Mouse (Mus musculus) heart, embryonic 13.5 days (tissue): ENCODE measurements around the gene Dusp7. TPM values are rescaled to one million over a fixed set of nuclear protein-coding genes. Genes with fewer than 3 reads are reported as not detected.

Experiments
- ATAC-seq: fragments of 200-750 bp; cut with Nextera tagmentation; 2 replicates; pipeline ENCODE4 v1.8.0; 2017; ENCODE audit warnings: moderate TSS enrichment; ENCODE audit not compliant: insufficient number of reproducible peaks, low FRiP score, low TSS enrichment; ENCODE audit errors: extremely low read depth
- H3K27ac ChIP-seq: fragments of 300-500 bp; sonication (generic); replicated peaks from 2 replicates; pipeline ENCODE4 v1.5.1; 2015; ENCODE audit warnings: moderate library complexity, mild to moderate bottlenecking, inconsistent platforms
- H3K27me3 ChIP-seq: fragments of 300-500 bp; sonication (generic); replicated peaks from 2 replicates; pipeline ENCODE4 v1.6.1; 2015; ENCODE audit warnings: mild to moderate bottlenecking, inconsistent platforms
- H3K36me3 ChIP-seq: fragments of 300-500 bp; sonication (generic); 2 replicates; pipeline ENCODE4 v1.6.1; 2015; ENCODE audit warnings: mild to moderate bottlenecking, inconsistent platforms
- H3K4me1 ChIP-seq: fragments of 300-500 bp; sonication (generic); 2 replicates; pipeline ENCODE4 v1.6.1; 2015; ENCODE audit warnings: inconsistent platforms
- H3K4me2 ChIP-seq: fragments of 300-500 bp; sonication (generic); 2 replicates; pipeline ENCODE4 v1.6.1; 2015; ENCODE audit warnings: inconsistent platforms, mild to moderate bottlenecking, moderate library complexity
- H3K4me3 ChIP-seq: fragments of 300-500 bp; sonication (generic); 2 replicates; pipeline ENCODE4 v1.5.1; 2015; ENCODE audit warnings: moderate library complexity, mild to moderate bottlenecking, inconsistent platforms
- H3K9ac ChIP-seq: fragments of 300-500 bp; sonication (generic); 2 replicates; pipeline ENCODE4 v1.6.1; 2015; ENCODE audit warnings: inconsistent platforms, mild to moderate bottlenecking, moderate library complexity
- H3K9me3 ChIP-seq: fragments of 300-500 bp; sonication (generic); 2 replicates; pipeline ENCODE4 v1.6.1; 2016; ENCODE audit warnings: inconsistent platforms
- WGBS: fragments of 180-500 bp; shearing (Covaris S2); methylation state at CpG from one replicate; pipeline ENCODE4 v1.1.7; 2015; ENCODE audit warnings: mixed read lengths; 5-methylcytosine and 5-hydroxymethylcytosine counted together
- polyA plus RNA-seq: library from polyadenylated mRNA; unstranded; fragments of >200 nt; fragmentation: Nextera tagmentation; extraction: Ambion mirVana; gene quantifications from 2 replicates; pipeline ENCODE4 v1.2.1, GENCODE M21; 2015

The Dusp7 gene
- polyA plus RNA-seq, 1 experiment from 2014 or later, result 8.6 TPM

DNA sequence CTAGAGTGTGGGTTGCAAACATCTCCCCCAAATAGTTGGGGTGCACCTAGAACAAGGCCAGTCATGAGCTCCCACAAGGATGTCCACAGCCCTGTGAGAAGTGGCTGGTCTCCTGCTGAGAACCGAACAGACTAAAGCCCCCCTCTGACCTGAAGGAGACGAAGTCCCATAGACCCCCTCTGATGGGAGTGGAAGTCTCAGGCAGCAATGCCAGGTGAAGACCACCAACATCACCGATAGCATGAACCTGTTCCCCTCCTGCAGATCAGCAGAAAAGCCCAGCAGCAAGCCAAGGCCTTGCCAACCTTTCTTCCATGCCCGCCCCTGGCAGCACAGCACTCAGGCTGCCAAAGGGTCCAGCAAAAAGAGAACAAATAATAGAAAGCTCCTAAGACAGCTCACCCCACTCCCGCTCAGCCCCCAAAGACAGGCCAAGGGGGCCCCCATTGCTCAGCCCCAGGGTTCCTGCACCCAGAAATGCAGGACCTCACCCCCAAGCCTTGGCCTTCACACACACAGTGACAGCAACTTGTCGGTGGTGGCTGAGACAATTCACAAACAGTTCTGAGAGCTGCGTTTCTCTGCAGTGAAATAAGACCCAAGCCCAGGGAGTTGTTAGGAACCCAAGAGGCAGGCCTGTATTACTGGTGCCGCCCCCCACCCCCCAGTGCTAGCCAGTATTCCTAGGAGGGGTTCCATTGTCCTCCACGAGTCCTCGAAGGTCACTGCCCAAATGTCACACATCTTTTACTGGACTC is 13.0 kb upstream of the Dusp7 start:
- peak overlapping the region; percentile 21; the same call in 1 of the 2 replicates for H3K27ac ChIP-seq
- H3K4me2 ChIP-seq, result no peak overlapping the region
- H3K27me3 ChIP-seq, result no peaks in the 10 kb centered on the region
- H3K36me3 ChIP-seq, result no peaks in the 10 kb centered on the region
- ATAC-seq, result no peak
- H3K4me1 ChIP-seq, result peaks cover 44% of the 10 kb centered on the region
- H3K9ac ChIP-seq, result no peak overlapping the region
- H3K9me3 ChIP-seq, result no peaks in the 10 kb centered on the region
- 73% methylated on average over 10 of the region's 10 CpGs for WGBS
- no peak overlapping the region for H3K4me3 ChIP-seq

DNA sequence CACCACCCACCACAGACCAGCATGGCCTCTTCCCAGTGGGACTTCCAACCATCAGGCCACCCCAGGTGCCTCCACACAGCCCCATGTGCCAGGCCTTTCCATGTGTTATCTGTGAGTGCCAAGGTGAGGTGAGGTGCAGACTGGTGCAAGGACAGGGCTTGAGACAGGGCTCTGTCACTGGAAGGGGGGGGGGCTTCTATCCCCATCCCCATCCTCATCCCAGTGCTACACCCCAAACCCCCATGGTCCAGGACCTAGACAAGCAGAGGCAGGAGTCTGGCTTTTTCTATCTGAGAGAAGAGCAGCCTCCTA is 12.5 kb upstream of the Dusp7 start:
- H3K27ac ChIP-seq, result peak overlapping the region; percentile 21
- no peaks in the 10 kb centered on the region for H3K27me3 ChIP-seq
- no peaks in the 10 kb centered on the region for H3K36me3 ChIP-seq
- H3K4me2 ChIP-seq, result no peak overlapping the region
- H3K4me3 ChIP-seq, result no peak overlapping the region
- ATAC-seq, result peak; percentile 34; the same call in 1 of the 2 replicates
- no peaks in the 10 kb centered on the region for H3K9me3 ChIP-seq
- H3K9ac ChIP-seq, result no peak overlapping the region
- H3K4me1 ChIP-seq, result peaks cover 44% of the 10 kb centered on the region

DNA sequence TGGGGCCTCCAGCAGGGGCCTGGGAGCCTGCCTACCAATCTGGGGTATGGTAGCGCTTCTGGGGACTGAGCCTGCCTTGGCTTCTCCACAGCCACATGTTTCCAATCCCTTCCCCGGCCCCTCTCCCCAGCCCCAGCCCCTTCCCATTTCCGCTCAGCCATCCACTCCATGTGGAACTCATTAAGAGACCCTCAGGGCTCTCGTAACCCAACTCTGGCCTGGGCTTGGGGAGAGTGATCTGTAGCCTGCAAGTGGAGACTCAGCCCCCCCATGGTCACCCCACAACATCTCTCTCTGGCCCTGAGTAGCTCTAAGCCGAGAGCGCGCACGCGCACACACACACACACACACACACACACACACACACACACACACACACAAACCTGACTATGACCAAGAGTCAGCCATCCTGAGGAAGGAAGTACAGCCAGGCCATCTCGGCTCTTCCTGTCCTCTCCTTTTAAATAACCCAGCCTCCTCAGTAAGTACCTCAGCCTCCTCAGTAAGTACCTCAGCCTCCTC is 12.0 kb upstream of the Dusp7 start:
- no peak overlapping the region for H3K4me3 ChIP-seq
- 62% methylated on average over 10 of the region's 10 CpGs for WGBS
- ATAC-seq, result no peak; the same call in 1 of the 2 replicates
- 0 out of 2 replicates have a peak overlapping the region, but pooled peaks have one; percentile 21 for H3K27ac ChIP-seq
- H3K27me3 ChIP-seq, result no peaks in the 10 kb centered on the region
- H3K4me1 ChIP-seq, result peaks cover 43% of the 10 kb centered on the region
- H3K4me2 ChIP-seq, result no peak overlapping the region
- no peaks in the 10 kb centered on the region for H3K36me3 ChIP-seq
- no peaks in the 10 kb centered on the region for H3K9me3 ChIP-seq
- H3K9ac ChIP-seq, result no peak overlapping the region

- Histone ChIP-seq H3K27me3 (no peaks in the 10 kb centered on the region), H3K4me1 (peaks cover 36% of the 10 kb centered on the region), H3K36me3 (no peaks in the 10 kb centered on the region), H3K9me3 (no peaks in the 10 kb centered on the region), H3K27ac (no peak overlapping the region), H3K4me3 (no peak overlapping the region), H3K4me2 (no peak overlapping the region), H3K9ac (no peak overlapping the region)
- no peak for ATAC-seq
- 62% methylated on average over 3 of the region's 3 CpGs for WGBS
Observed at GRCm38 (mm10) chr9:106357167-106357566, 11.3 kb upstream of the Dusp7 start.

- Histone ChIP-seq H3K4me3 (no peak overlapping the region), H3K9me3 (no peaks in the 10 kb centered on the region), H3K4me1 (peaks cover 19% of the 10 kb centered on the region), H3K9ac (no peak overlapping the region), H3K27ac (no peak overlapping the region), H3K27me3 (no peaks in the 10 kb centered on the region), H3K36me3 (no peaks in the 10 kb centered on the region), H3K4me2 (no peak overlapping the region)
- 67% methylated on average over 6 of the region's 6 CpGs for WGBS
- ATAC-seq, result no peak
Observed at GRCm38 (mm10) chr9:106359297-106359696, 9.1 kb upstream of the Dusp7 start.

- Histone ChIP-seq H3K27ac (no peak overlapping the region), H3K4me3 (no peak overlapping the region)
- no peak for ATAC-seq
Observed at GRCm38 (mm10) chr9:106361140-106361539, 7.3 kb upstream of the Dusp7 start.

DNA sequence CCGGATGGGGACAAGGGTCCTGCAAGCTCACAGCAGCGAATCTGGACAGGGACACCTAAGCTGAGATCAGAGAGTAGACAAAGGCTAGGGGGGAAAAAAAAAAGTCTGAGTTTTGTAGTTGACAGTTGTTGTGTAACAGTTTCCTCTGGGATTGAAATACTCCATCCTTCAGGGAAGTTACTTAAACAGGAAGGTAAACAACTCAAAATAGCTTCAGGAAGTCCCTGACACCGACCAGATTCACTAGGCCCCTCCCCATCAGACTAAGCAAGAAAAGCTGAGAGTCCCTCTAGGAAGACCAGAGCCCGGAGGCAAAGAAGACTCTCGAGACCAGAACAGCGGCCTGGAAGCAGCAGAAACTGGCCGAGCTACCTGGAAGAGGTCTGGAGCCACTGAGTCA is 3.1 kb upstream of the Dusp7 start:
- 0 out of 2 replicates have a peak overlapping the region, but pooled peaks have one; percentile 20 for H3K27ac ChIP-seq
- H3K4me3 ChIP-seq, result no peak overlapping the region
- H3K9me3 ChIP-seq, result no peaks in the 10 kb centered on the region
- ATAC-seq, result no peak
- H3K27me3 ChIP-seq, result no peaks in the 10 kb centered on the region
- 57% methylated on average over 7 of the region's 7 CpGs for WGBS
- H3K9ac ChIP-seq, result no peak overlapping the region
- H3K4me1 ChIP-seq, result peaks cover 26% of the 10 kb centered on the region
- H3K36me3 ChIP-seq, result no peaks in the 10 kb centered on the region
- no peak overlapping the region for H3K4me2 ChIP-seq

More at GRCm38 (mm10) chr9:106361140-106361539, 7.3 kb upstream of the Dusp7 start:
- no peaks in the 10 kb centered on the region for H3K27me3 ChIP-seq
- no peak overlapping the region for H3K9ac ChIP-seq
- WGBS, result 76% methylated on average over 6 of the region's 6 CpGs
- H3K9me3 ChIP-seq, result no peaks in the 10 kb centered on the region
- H3K4me2 ChIP-seq, result no peak overlapping the region
- no peaks in the 10 kb centered on the region for H3K36me3 ChIP-seq
- H3K4me1 ChIP-seq, result peaks cover 12% of the 10 kb centered on the region

DNA sequence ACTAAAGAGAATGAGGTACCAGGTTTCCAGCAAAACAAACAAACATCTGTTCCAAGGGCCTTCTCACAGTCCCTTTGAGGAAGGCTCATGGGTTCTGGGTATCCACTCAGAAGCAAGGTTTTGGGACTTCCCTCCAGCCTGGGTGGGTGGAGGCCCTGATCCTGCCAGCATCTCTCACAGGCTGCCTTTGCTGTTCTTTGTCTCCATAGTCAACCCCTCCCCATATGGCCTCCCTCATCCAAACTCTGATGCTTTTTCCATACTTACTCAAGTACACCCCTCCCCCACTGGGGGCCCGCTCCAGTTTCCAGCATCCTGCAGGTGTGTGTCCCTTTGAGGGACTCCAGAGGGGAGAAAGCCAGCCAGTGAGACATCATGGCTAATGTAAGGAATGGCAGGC is 2.2 kb upstream of the Dusp7 start:
- no peaks in the 10 kb centered on the region for H3K27me3 ChIP-seq

DNA sequence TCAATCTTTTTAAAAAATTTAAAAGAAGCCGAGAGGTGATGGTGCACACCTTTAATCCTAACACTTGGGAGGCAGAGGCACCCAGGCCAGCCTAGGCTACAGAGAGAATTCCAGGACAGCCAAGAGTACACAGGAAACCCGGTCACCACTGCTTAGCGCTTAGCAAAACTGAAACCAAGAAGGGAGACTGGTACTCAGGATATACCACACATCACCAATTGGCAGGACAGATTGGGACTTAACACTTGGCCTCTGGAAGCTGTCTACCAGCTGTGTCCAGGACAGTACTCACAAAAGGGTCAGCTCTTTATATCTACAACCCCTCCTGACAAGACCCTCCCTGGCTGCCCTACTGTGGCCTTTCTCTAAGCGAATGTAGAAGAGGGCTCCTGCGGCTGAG is 1.4 kb upstream of the Dusp7 start:
- Histone ChIP-seq H3K4me3 (peak overlapping the region; percentile 95), H3K27ac (peak overlapping the region; percentile 37), H3K9me3 (no peaks in the 10 kb centered on the region), H3K4me1 (peaks cover 43% of the 10 kb centered on the region), H3K36me3 (peaks cover 14% of the 10 kb centered on the region), H3K9ac (peak overlapping the region; percentile 78), H3K4me2 (peak overlapping the region; percentile 99), H3K27me3 (no peaks in the 10 kb centered on the region)
- ATAC-seq, result no peak
- 21% methylated on average over 5 of the region's 5 CpGs for WGBS

More for the DNA sequence above, 2.2 kb upstream of the Dusp7 start:
- no peak for ATAC-seq
- Histone ChIP-seq H3K27ac (no peak overlapping the region), H3K4me1 (peaks cover 35% of the 10 kb centered on the region), H3K9me3 (no peaks in the 10 kb centered on the region), H3K4me3 (no peak overlapping the region), H3K4me2 (no peak overlapping the region), H3K9ac (no peak overlapping the region), H3K36me3 (peaks cover 6% of the 10 kb centered on the region)
- 45% methylated on average over 1 of the region's 1 CpGs for WGBS

GRCm38 (mm10) chr9:106367592-106368111 is 780 bp upstream of the Dusp7 start:
- peaks cover 49% of the 10 kb centered on the region for H3K4me1 ChIP-seq
- H3K27ac ChIP-seq, result peak overlapping the region; percentile 97
- peak overlapping the region; percentile 95 for H3K4me3 ChIP-seq
- H3K36me3 ChIP-seq, result peaks cover 20% of the 10 kb centered on the region
- H3K9me3 ChIP-seq, result no peaks in the 10 kb centered on the region
- ATAC-seq, result peak; percentile 87
- H3K9ac ChIP-seq, result peak overlapping the region; percentile 98
- peak overlapping the region; percentile 99 for H3K4me2 ChIP-seq
- under 1% methylated on average over 36 of the region's 36 CpGs for WGBS
- H3K27me3 ChIP-seq, result no peaks in the 10 kb centered on the region

GRCm38 (mm10) chr9:106368831-106369501 is 534 bp downstream of the Dusp7 start:
- WGBS, result 0% methylated on average over 72 of the region's 72 CpGs
- H3K4me3 ChIP-seq, result peak overlapping the region; percentile 95

More at GRCm38 (mm10) chr9:106368831-106369501, 534 bp downstream of the Dusp7 start:
- H3K4me2 ChIP-seq, result peak overlapping the region; percentile 99
- H3K4me1 ChIP-seq, result peaks cover 55% of the 10 kb centered on the region
- H3K9ac ChIP-seq, result peak overlapping the region; percentile 98
- peak overlapping the region; percentile 97 for H3K27ac ChIP-seq
- H3K9me3 ChIP-seq, result no peaks in the 10 kb centered on the region
- ATAC-seq, result no peak
- H3K27me3 ChIP-seq, result no peaks in the 10 kb centered on the region
- peaks cover 33% of the 10 kb centered on the region for H3K36me3 ChIP-seq
